Mouse (Mus musculus): Measurements from ENCODE around the gene Kcnq2. TPM values are rescaled to one million over a fixed set of nuclear protein-coding genes. Genes with fewer than 3 reads are reported as not detected.

Kcnq2 gene
- 1.3 and 1.5 TPM in 2 replicates for polyA plus RNA-seq (2015; fragmentation: Nextera tagmentation; extraction: Ambion mirVana)

DNA sequence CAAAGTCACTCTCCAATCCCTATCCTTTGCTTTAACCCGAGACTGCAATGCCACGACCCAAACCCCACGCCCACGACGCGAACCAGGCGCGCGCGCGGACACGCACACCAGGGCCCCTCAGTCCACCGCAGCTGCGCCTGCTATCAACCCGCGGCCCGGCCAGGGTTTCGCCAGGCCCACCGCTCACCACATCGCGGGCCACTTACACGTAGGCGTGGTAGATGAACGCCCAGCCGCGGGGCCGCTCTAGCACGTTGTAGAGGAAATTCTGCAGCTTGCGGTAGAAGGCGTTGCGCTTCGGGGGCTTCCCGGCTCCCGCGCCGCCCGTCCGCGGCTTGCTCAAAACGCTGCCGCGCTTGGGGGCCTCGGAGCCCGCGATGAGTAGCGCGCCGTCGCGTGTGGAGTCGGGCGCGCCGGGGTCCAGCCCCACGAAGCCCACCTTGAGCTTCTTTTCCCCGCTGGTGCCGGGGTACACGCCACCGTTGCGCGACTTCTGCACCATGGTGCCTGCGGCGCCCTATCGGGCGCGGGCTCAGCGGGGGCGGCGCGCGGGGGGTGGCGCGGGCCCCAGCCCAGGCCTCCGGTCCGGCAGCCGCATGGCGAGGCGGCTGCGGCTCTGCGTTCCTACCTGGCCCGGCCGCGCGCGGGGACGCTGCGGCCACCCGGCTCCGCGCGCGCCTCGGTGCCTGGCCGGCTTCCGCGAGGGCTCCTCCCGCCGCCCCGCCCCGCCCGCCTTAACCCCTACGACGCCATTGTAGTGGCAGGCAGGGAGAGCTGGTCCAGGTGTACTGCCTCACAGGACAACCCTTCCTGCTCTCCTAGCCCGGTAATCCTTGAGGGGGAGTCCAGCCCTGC lies at the start of gene Kcnq2:
Gene Kcnq2, minus strand, starts transcription at position 710 of the 855 bp plus-strand sequence.
- Histone ChIP-seq H3K27ac (no peak within 1 kb of the TSS), H3K9me3 (no peaks in the 10 kb centered on the region), H3K9ac (no peak within 1 kb of the TSS), H3K27me3 (replicated peaks) (peaks cover 53% of the 10 kb centered on the region), H3K4me1 (replicated peaks) (peaks cover 5% of the 10 kb centered on the region; the same call in 1 of the 2 replicates), H3K36me3 (no peaks in the 10 kb centered on the region), H3K4me2 (replicated peaks) (peak within 1 kb of the TSS; percentile 88), H3K4me3 (replicated peaks) (peak within 1 kb of the TSS; percentile 43)
- ATAC-seq, result peak; percentile 8; the same call in 1 of the 2 replicates
- under 1% methylated on average over 103 of the region's 104 CpGs for WGBS

DNA sequence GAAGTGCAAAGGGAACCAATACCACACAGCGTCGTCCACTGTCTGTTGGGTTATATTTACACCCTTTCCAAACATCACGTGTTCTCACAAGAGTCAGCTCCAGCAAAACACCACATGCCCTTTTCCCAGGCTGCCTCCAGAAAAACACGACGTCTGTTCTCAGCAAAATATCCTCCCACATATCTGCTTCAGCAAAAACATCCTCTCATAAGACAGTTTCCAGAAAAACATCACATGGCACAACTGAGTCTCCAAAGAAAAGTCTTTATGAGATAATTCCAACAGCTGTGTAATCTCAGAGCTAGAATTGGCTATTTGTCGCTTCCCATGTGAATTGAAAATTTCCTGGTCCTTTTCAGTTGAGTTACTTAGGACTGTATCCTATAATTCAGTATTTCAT lies 45.8 kb upstream of the Kcnq2 start:
- no peak overlapping the region for H3K9ac ChIP-seq
- ATAC-seq, result no peak
- no peaks in the 10 kb centered on the region for H3K27me3 ChIP-seq (replicated peaks)
- H3K36me3 ChIP-seq, result no peaks in the 10 kb centered on the region
- no peak overlapping the region for H3K4me2 ChIP-seq (replicated peaks)
- no peaks in the 10 kb centered on the region for H3K9me3 ChIP-seq
- WGBS, result 69% methylated on average over 6 of the region's 6 CpGs
- H3K4me3 ChIP-seq (replicated peaks), result no peak overlapping the region
- H3K27ac ChIP-seq, result no peak overlapping the region
- no peaks in the 10 kb centered on the region for H3K4me1 ChIP-seq (replicated peaks)

DNA sequence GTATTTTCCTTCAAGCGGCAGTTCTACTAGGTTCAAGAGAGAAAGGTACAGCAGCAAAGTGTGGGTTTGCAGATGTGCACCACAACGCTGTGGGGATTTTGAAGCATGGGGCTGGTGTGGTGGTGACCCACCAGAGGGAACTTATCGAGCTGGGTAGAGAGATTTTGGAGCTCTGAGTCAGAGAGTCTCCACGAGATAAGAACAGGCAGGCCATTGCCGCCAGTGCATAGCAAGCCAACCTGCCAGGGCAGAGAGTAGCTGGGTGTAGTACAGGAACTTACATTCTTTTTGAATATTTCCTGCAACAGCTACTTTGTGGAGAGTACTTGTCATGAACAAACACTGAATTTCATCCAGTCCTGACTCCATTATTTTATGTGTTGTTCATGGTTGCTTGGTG lies 43.4 kb upstream of the Kcnq2 start:
- no peaks in the 10 kb centered on the region for H3K4me1 ChIP-seq (replicated peaks)
- H3K36me3 ChIP-seq, result no peaks in the 10 kb centered on the region
- no peak overlapping the region for H3K9ac ChIP-seq
- H3K9me3 ChIP-seq, result no peaks in the 10 kb centered on the region
- H3K4me2 ChIP-seq (replicated peaks), result no peak overlapping the region
- no peaks in the 10 kb centered on the region for H3K27me3 ChIP-seq (replicated peaks)
- no peak overlapping the region for H3K4me3 ChIP-seq (replicated peaks)
- H3K27ac ChIP-seq, result no peak overlapping the region
- WGBS, result 81% methylated on average over 5 of the region's 5 CpGs
- ATAC-seq, result no peak

DNA sequence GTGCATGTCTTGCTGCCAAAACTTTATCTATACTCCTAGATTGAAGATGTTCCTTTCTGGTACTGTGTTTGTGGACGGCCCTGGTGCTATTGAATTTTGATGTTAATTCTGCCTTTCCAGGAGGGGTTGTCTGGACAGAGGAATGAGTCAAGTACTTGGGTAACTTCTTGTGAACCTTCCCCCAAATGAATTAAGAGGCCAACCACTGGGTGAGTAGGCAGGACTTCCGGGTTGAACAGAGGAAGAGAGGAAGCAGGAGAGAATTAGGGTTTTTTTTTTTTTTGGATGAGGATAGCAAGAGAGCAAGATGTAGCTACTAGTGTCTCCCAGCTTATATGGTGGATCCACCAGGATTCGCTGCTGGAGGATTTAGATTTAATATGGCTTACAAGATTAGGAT lies 42.9 kb upstream of the Kcnq2 start:
- Histone ChIP-seq H3K9me3 (no peaks in the 10 kb centered on the region), H3K4me1 (replicated peaks) (no peaks in the 10 kb centered on the region), H3K4me3 (replicated peaks) (no peak overlapping the region), H3K36me3 (no peaks in the 10 kb centered on the region), H3K27me3 (replicated peaks) (no peaks in the 10 kb centered on the region), H3K9ac (no peak overlapping the region), H3K4me2 (replicated peaks) (no peak overlapping the region), H3K27ac (no peak overlapping the region)
- 77% methylated on average over 3 of the region's 3 CpGs for WGBS
- no peak for ATAC-seq

DNA sequence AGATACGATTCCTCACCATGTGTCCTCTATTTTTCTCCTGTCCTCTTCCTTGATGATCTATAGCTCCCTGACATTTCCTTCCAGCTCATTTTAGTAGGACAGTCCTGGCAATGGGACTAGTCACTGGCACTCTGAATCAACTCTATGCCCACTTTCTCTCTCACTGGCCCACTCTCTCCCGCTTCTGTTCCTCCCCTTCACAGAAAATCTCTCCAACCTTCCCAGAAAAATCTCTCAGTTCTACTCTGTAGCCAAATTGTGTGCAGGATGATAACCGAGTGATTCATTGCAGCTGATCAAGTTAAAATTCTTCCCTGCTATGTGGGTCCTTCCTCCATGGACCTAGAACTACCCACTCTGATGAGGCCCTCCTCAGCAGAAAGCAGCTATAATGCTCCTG lies 39.5 kb upstream of the Kcnq2 start:
- Histone ChIP-seq H3K27me3 (replicated peaks) (no peaks in the 10 kb centered on the region), H3K36me3 (no peaks in the 10 kb centered on the region), H3K9ac (no peak overlapping the region), H3K27ac (no peak overlapping the region), H3K4me3 (replicated peaks) (no peak overlapping the region), H3K4me2 (replicated peaks) (no peak overlapping the region), H3K9me3 (no peaks in the 10 kb centered on the region), H3K4me1 (replicated peaks) (no peaks in the 10 kb centered on the region)
- no peak for ATAC-seq
- 82% methylated on average over 3 of the region's 3 CpGs for WGBS

DNA sequence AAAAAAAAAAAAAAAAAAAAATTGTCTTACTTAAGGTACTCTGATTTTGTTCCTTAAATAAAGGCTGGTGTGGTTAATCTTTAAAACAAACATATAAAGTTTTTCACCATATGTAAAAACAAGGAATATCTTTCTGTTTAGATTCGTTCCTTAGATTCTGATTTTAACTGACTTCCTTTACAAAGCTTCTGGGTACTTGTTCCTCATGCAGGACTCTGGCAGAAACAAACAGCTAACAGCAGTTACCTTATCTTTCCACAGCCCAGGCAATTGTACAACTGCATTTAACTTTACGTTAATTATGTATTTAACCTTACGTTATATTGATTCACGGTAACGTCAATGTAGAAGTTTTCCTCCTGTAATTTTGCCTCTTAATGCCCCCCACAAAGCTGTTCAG lies 31.4 kb upstream of the Kcnq2 start:
- H3K4me3 ChIP-seq (replicated peaks), result no peak overlapping the region
- no peak for ATAC-seq
- WGBS, result 76% methylated on average over 5 of the region's 5 CpGs

DNA sequence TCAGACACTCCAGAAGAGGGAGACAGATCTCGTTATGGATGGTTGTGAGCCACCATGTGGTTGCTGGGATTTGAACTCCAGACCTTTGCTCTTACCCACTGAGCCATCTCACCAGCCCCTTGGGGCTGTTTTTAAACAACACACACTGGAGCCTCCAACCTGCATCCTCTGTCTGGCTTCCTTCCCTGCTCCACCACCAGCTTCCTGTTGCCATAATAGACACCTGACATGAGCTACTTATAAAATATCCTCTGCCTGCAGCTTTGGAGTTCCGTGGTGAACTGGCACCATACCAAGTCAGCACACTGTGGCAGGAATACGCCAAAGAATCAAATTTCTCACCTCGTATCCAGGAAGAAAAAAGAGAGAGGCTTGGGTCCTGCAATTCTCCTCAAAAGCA lies 25.7 kb upstream of the Kcnq2 start:
- Histone ChIP-seq H3K4me3 (replicated peaks) (no peak overlapping the region), H3K4me1 (replicated peaks) (0 out of 2 replicates have a peak, but pooled peaks cover 2% of the 10 kb centered on the region), H3K4me2 (replicated peaks) (no peak overlapping the region), H3K27me3 (replicated peaks) (peaks cover 36% of the 10 kb centered on the region), H3K9me3 (no peaks in the 10 kb centered on the region), H3K36me3 (no peaks in the 10 kb centered on the region), H3K9ac (no peak overlapping the region), H3K27ac (no peak overlapping the region)
- no peak for ATAC-seq
- 70% methylated on average over 4 of the region's 4 CpGs for WGBS

More for the DNA sequence above, 31.4 kb upstream of the Kcnq2 start:
- H3K36me3 ChIP-seq, result no peaks in the 10 kb centered on the region
- H3K27ac ChIP-seq, result no peak overlapping the region
- 0 out of 2 replicates have a peak, but pooled peaks cover 2% of the 10 kb centered on the region for H3K27me3 ChIP-seq (replicated peaks)
- H3K4me1 ChIP-seq (replicated peaks), result no peaks in the 10 kb centered on the region
- no peak overlapping the region for H3K9ac ChIP-seq
- H3K4me2 ChIP-seq (replicated peaks), result no peak overlapping the region
- no peaks in the 10 kb centered on the region for H3K9me3 ChIP-seq

DNA sequence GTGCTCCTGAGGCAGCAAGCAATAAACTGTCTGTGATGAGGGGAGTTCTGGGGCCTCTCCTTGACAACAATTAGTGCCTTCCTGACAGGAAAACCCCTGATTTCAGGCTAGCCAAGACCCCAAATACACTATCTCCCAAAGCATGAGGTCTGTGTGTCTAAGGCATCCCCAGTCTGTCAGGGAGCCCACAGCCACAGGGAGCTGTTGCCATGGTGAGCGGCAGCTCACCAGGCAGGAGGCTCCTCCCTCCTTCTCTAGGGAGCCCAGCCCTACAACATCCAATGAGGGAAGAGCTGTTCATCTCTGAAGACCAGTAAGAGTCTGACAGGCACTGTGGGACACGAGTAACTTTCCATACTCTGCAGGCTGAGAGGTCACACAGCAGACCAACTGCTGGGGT lies 24.7 kb upstream of the Kcnq2 start:
- Histone ChIP-seq H3K9ac (no peak overlapping the region), H3K27me3 (replicated peaks) (peaks cover 44% of the 10 kb centered on the region), H3K36me3 (no peaks in the 10 kb centered on the region), H3K4me3 (replicated peaks) (no peak overlapping the region), H3K27ac (no peak overlapping the region), H3K4me2 (replicated peaks) (no peak overlapping the region), H3K9me3 (no peaks in the 10 kb centered on the region), H3K4me1 (replicated peaks) (0 out of 2 replicates have a peak, but pooled peaks cover 2% of the 10 kb centered on the region)
- ATAC-seq, result no peak
- WGBS, result 0% methylated on average over 2 of the region's 2 CpGs

DNA sequence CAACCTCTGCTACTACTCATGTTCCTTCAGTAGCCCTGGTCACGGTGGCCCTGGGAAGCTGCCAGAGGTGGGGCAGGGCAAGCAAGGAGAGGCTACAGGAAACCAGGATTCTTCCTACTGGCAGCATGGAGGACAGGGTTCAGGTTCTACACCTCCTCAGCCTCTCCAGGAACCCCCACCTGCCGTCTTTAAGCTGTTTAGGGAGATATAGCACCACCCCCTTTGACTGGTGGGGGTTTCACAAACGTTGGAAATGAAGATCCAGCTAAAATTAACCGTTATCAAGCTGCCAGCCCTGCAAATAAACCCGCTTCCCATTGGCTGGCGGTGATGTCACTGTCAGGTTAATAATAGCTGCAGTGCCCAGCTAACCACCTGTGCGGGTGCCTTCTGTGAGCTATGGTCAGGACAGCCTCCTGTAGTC lies 24.0 kb upstream of the Kcnq2 start:
- WGBS, result 52% methylated on average over 7 of the region's 7 CpGs
- ATAC-seq, result no peak

DNA sequence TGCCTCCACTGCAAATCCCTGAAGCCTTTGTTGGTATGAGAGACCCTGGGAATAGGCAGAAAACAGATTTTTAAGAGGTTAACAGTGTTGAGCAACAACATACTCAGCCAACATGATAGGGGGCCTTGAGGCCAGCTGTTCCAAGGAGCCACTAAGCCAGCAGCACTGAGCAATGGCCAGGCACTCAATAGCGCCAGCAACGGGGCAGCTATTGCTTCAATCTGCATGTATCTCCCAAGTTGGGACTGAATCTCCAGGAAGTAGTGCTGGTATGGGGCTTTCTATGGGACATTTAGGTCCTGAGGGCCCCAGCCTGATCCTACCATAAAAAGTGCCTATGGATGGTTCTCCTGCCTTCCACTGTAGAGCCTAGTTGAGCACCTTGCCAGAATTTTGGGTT lies 23.4 kb upstream of the Kcnq2 start:
- Histone ChIP-seq H3K4me1 (replicated peaks) (0 out of 2 replicates have a peak, but pooled peaks cover 2% of the 10 kb centered on the region), H3K4me2 (replicated peaks) (no peak overlapping the region), H3K27me3 (replicated peaks) (peaks cover 51% of the 10 kb centered on the region), H3K9ac (no peak overlapping the region), H3K27ac (no peak overlapping the region), H3K9me3 (no peaks in the 10 kb centered on the region), H3K36me3 (no peaks in the 10 kb centered on the region), H3K4me3 (replicated peaks) (no peak overlapping the region)
- no peak for ATAC-seq
- 76% methylated on average over 2 of the region's 2 CpGs for WGBS

More for the DNA sequence above, 24.0 kb upstream of the Kcnq2 start:
- 0 out of 2 replicates have a peak, but pooled peaks cover 2% of the 10 kb centered on the region for H3K4me1 ChIP-seq (replicated peaks)
- no peaks in the 10 kb centered on the region for H3K36me3 ChIP-seq
- H3K27ac ChIP-seq, result no peak overlapping the region
- H3K9ac ChIP-seq, result no peak overlapping the region
- H3K9me3 ChIP-seq, result no peaks in the 10 kb centered on the region
- no peak overlapping the region for H3K4me2 ChIP-seq (replicated peaks)
- no peak overlapping the region for H3K4me3 ChIP-seq (replicated peaks)
- peaks cover 51% of the 10 kb centered on the region for H3K27me3 ChIP-seq (replicated peaks)

DNA sequence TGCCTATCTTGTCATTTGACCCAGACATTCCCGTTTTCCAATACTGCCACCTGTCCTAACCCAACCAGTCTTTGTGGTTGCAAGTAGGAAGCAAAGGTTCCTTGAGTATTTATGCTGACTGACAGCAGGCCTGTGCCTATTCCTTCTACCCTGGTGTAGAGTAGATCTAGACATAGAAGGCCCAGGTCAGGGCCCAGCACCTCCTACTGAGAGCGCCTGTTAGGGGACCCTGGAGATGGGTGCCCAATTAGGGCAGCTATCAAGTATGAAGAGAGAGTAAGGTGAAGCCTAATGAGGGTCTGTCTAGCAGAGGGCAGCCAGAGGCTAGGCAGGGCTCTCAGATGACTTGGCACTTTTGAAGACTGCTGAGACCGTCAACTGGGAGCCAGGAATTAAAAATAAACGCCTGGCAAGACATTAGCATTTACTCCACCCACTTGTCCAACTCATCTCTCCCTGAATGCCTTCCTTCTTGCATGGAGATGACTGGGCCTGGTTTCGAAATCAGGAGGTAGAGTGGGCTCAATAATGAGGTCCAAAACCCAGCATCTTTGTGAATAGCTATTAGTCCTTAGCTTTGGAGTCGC lies 22.7 kb upstream of the Kcnq2 start:
- H3K27me3 ChIP-seq (replicated peaks), result peaks cover 55% of the 10 kb centered on the region
- no peaks in the 10 kb centered on the region for H3K9me3 ChIP-seq
- no peak overlapping the region for H3K4me3 ChIP-seq (replicated peaks)
- H3K9ac ChIP-seq, result no peak overlapping the region
- H3K36me3 ChIP-seq, result no peaks in the 10 kb centered on the region
- WGBS, result 75% methylated on average over 6 of the region's 6 CpGs
- no peak for ATAC-seq
- no peak overlapping the region for H3K27ac ChIP-seq
- H3K4me2 ChIP-seq (replicated peaks), result no peak overlapping the region
- H3K4me1 ChIP-seq (replicated peaks), result 0 out of 2 replicates have a peak, but pooled peaks cover 2% of the 10 kb centered on the region

DNA sequence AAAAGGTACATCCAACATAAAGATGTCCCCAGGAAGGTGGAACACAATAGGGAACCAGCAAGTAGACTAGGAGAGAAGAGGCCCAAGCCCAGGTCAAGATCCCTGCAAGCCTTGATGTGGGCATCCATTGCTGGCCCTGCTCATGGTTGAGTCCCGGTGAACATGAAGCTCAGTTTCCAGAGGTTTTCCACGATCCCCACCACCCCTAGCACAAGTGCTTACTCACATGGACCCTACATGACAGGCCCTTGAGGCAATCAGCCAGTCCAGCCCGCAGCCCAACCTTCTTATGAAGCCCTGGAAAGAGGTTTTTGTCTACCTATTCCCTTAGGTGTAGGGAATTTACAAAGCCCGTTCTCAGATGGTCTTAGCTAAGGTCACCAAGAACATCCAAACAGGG lies 22.1 kb upstream of the Kcnq2 start:
- Histone ChIP-seq H3K36me3 (no peaks in the 10 kb centered on the region), H3K4me3 (replicated peaks) (no peak overlapping the region), H3K27me3 (replicated peaks) (peaks cover 58% of the 10 kb centered on the region), H3K4me1 (replicated peaks) (0 out of 2 replicates have a peak, but pooled peaks cover 2% of the 10 kb centered on the region), H3K4me2 (replicated peaks) (no peak overlapping the region), H3K27ac (no peak overlapping the region), H3K9ac (no peak overlapping the region), H3K9me3 (no peaks in the 10 kb centered on the region)
- ATAC-seq, result no peak
- 72% methylated on average over 4 of the region's 4 CpGs for WGBS

Measured in intestine, embryonic 15.5 days (tissue).